Mouse (Mus musculus) cortical plate, adult 2 months (tissue): ENCODE measurements around the gene Spred2.

Source experiments
- CTCF ChIP-seq: fragments of 200-500 bp; IDR thresholded peaks from 2 replicates; pipeline ENCODE4 v1.5.1; 2011; ENCODE audit warnings: mild to moderate bottlenecking, control low read depth, low read length; ENCODE audit not compliant: insufficient read depth; ENCODE audit errors: extremely low read depth
- POLR2A ChIP-seq: fragments of 200-500 bp; IDR thresholded peaks from 2 replicates; pipeline ENCODE4 v1.6.1; 2011; ENCODE audit warnings: mild to moderate bottlenecking, low read length, control low read depth; ENCODE audit not compliant: insufficient read depth; ENCODE audit errors: extremely low read depth

DNA sequence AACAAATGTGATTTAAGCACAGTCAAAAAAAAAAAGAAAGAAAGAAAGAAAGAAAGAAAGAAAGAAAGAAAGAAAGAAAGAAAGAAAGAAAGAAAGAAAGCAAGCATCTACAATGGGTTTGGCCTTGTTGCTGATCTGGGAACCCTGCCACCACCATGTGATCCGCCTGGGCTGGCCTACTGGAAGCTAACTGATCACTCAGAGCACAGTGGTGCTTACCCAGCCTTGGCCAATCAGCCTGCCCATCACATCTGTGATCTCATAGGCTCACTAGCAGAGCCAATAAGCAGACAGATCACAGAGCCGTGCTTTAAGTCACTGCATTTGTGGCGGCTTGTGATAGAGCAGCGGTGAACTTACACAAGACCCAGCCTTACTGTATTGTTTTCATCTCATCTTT lies 10.4 kb upstream of the Spred2 start:
- TF ChIP-seq CTCF (no peak), POLR2A (no peak)
